Comparison of ENCODE assay signal across 10 mouse cellular contexts in the genomic region with DNA sequence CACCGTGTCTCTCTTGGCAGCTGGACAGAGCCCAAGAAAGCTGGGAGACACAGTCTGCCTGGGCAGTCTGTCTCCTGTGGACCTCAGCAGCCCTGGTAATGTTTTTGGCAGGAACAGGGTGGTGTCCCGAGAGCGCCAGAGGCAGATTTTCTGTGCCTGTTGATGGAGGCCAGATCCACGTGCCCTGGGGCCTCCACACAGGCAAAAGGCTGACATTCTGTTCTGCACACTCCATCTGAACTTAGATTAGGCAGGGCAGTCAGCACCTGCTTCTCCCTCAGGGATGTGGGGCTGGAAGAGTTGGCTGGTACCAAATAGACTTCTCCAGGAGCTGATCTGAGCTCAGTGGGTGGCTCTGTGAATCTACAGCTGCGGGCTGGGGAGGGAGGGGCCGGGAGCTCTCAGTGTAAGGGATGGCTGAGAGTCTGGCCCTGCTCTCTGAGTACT.
DNase-seq lines count a peak whose midpoint lies in the region; ATAC-seq and TF ChIP-seq lines count a peak whose summit lies in the region.
"Had no signal": no experiment of that assay in that cellular context is flagged by ENCODE, and none has a peak within 500 bp of the region (broad histone marks: within the 10 kb centered on the region; RNA-seq: fewer than 3 reads in every experiment).

No protein-coding gene starts in this region.

- H3K27ac ChIP-seq in heart, embryonic 11.5 days (ENCODE audit: low read depth, low read length): no peak overlapping the region
- H3K27ac ChIP-seq in liver, postnatal 0 days (ENCODE audit: low read depth): no peak overlapping the region
- H3K27ac ChIP-seq: embryonic facial prominence, embryonic 12.5 days; limb, embryonic 12.5 days had no signal

- H3K9me3 ChIP-seq in heart, embryonic 11.5 days (replicated peaks; ENCODE audit: control insufficient read depth, low read length): no peaks in the 10 kb centered on the region
- no peaks in the 10 kb centered on the region for H3K9me3 ChIP-seq in liver, postnatal 0 days (ENCODE audit: low read length)
- H3K9me3 ChIP-seq: embryonic facial prominence, embryonic 12.5 days; limb, embryonic 12.5 days had no signal

- H3K4me1 ChIP-seq in heart, embryonic 11.5 days (ENCODE audit: control insufficient read depth, insufficient read depth, low read length): peaks cover 11% of the 10 kb centered on the region
- peaks cover 4% of the 10 kb centered on the region; the same call in 1 of the 2 replicates for H3K4me1 ChIP-seq in liver, postnatal 0 days (ENCODE audit: insufficient read depth)

- H3K36me3 ChIP-seq in heart, embryonic 11.5 days (ENCODE audit: control insufficient read depth, insufficient read depth, low read length): no peaks in the 10 kb centered on the region
- no peaks in the 10 kb centered on the region for H3K36me3 ChIP-seq in liver, postnatal 0 days (replicated peaks; ENCODE audit: insufficient read depth, low read length)
- H3K36me3 ChIP-seq: embryonic facial prominence, embryonic 12.5 days; limb, embryonic 12.5 days had no signal

- TF ChIP-seq CTCF in liver, postnatal 0 days (IDR thresholded peaks at IDR 0.05; ENCODE audit: low read depth): no peak

- no peak overlapping the region for H3K9ac ChIP-seq in heart, embryonic 11.5 days (ENCODE audit: low read depth, low read length)
- no peak overlapping the region for H3K9ac ChIP-seq in liver, postnatal 0 days (replicated peaks)
- H3K9ac ChIP-seq: embryonic facial prominence, embryonic 12.5 days; limb, embryonic 12.5 days had no signal

- H3K4me3 ChIP-seq in heart, embryonic 11.5 days (ENCODE audit: low read depth, low read length): no peak overlapping the region
- H3K4me3 ChIP-seq in liver, postnatal 0 days (ENCODE audit: low read depth, low read length): no peak overlapping the region
- H3K4me3 ChIP-seq: embryonic facial prominence, embryonic 12.5 days; limb, embryonic 12.5 days had no signal

- no peak for ATAC-seq in heart, embryonic 11.5 days (replicated peaks; ENCODE audit: insufficient number of reproducible peaks, low FRiP score, low TSS enrichment)
- no peak for ATAC-seq in liver, postnatal 0 days

- no peak overlapping the region for H3K4me2 ChIP-seq in heart, embryonic 11.5 days
- H3K4me2 ChIP-seq in liver, postnatal 0 days (ENCODE audit: low read depth, low read length): no peak overlapping the region
- H3K4me2 ChIP-seq: embryonic facial prominence, embryonic 12.5 days; limb, embryonic 12.5 days had no signal

- TF ChIP-seq EP300 in liver, postnatal 0 days (IDR thresholded peaks at IDR 0.05; ENCODE audit: low read depth): no peak

- DNase-seq in heart, adult 11 months: peak; percentile 98
- DNase-seq in testis, postnatal 14 days (ENCODE audit: low spot score): peak; percentile 61
- no peak for DNase-seq in testis, postnatal 10 days (ENCODE audit: low spot score)
- DNase-seq in gastrocnemius, postnatal 36 days: peak; percentile 49 to 61
- peak; percentile 31 to 38 for DNase-seq in left cerebral cortex, postnatal 14 days (ENCODE audit: low spot score in 2 of 2)
- DNase-seq in liver, postnatal 0 days: no peak
- DNase-seq in urinary bladder, postnatal 4 days (ENCODE audit: low spot score in 2 of 2): no peak

- intact Hi-C loops in gastrocnemius, postnatal 36 days (cut with DNase I): no loop called here
- intact Hi-C loops in left cerebral cortex, postnatal 14 days (cut with DNase I): loop anchor here (5.0 kb wide), 1 partner anchor 83 kb away; the partner anchor contains the start of gene Gadd45g

- H3K27me3 ChIP-seq in heart, embryonic 11.5 days (ENCODE audit: control insufficient read depth, insufficient read depth, low read length): no peaks in the 10 kb centered on the region; the same call in none of the 2 replicates
- H3K27me3 ChIP-seq in liver, postnatal 0 days (ENCODE audit: insufficient read depth, low read length): no peaks in the 10 kb centered on the region
- H3K27me3 ChIP-seq: embryonic facial prominence, embryonic 12.5 days; limb, embryonic 12.5 days had no signal

- 34% methylated on average over 6 of the region's 6 CpGs for WGBS in heart, embryonic 11.5 days (ENCODE audit: insufficient replicate concordance)
- WGBS in liver, postnatal 0 days (ENCODE audit: insufficient replicate concordance): 65% methylated on average over 6 of the region's 6 CpGs

Comparison
In these comparisons a context has a peak if more than half of its experiments do, and no peak if none do; other contexts are left out.
1. DNase-seq: peak in heart, adult 11 months (single experiment), testis, postnatal 14 days (single experiment), gastrocnemius, postnatal 36 days (2 of 2) and left cerebral cortex, postnatal 14 days (2 of 2); none in testis, postnatal 10 days (single experiment), liver, postnatal 0 days (single experiment) and urinary bladder, postnatal 4 days (0 of 2).